Mouse (Mus musculus): Measurements from ENCODE around the gene Btk. TPM values are rescaled to one million over a fixed set of nuclear protein-coding genes. Genes with fewer than 3 reads are reported as not detected.

Gene Btk
- polyA plus RNA-seq, 1 experiment from 2014 or later = 0.84 TPM

GRCm38 (mm10) chrX:134614306-134614705 is 30.9 kb upstream of the Btk start:
- no peaks in the 10 kb centered on the region for H3K27me3 ChIP-seq (ENCODE audit: insufficient read depth, low read length)
- H3K4me1 ChIP-seq (ENCODE audit: insufficient read depth) = no peaks in the 10 kb centered on the region
- no peak overlapping the region for H3K4me2 ChIP-seq
- H3K9me3 ChIP-seq (ENCODE audit: low read depth, low read length) = no peaks in the 10 kb centered on the region
- no peak overlapping the region for H3K27ac ChIP-seq (ENCODE audit: low read depth)
- no peak overlapping the region for H3K4me3 ChIP-seq (ENCODE audit: low read depth, low read length)
- TF ChIP-seq CTCF (IDR thresholded peaks at IDR 0.05; ENCODE audit: low read depth) = peak; percentile 24
- whole genome bisulfite sequencing = 55% methylated on average over 2 of the region's 2 CpGs
- no peak overlapping the region for H3K9ac ChIP-seq
- H3K36me3 ChIP-seq (ENCODE audit: insufficient read depth) = no peaks in the 10 kb centered on the region
- no peak for ATAC-seq (ENCODE audit: insufficient read depth)
- no peak for DNase-seq

GRCm38 (mm10) chrX:134612285-134612959 is 29.1 kb upstream of the Btk start:
- H3K4me2 ChIP-seq = peak overlapping the region; percentile 58
- H3K4me1 ChIP-seq (ENCODE audit: insufficient read depth) = no peaks in the 10 kb centered on the region
- peak overlapping the region; percentile 91 for H3K27ac ChIP-seq (ENCODE audit: low read depth)
- no peaks in the 10 kb centered on the region for H3K9me3 ChIP-seq (ENCODE audit: low read depth, low read length)
- peak overlapping the region; percentile 25 for H3K4me3 ChIP-seq (ENCODE audit: low read depth, low read length)
- WGBS = 13% methylated on average over 15 of the region's 15 CpGs
- no peaks in the 10 kb centered on the region for H3K27me3 ChIP-seq (ENCODE audit: insufficient read depth, low read length)
- TF ChIP-seq CTCF (IDR thresholded peaks at IDR 0.05; ENCODE audit: low read depth) = no peak
- H3K36me3 ChIP-seq (ENCODE audit: insufficient read depth) = no peaks in the 10 kb centered on the region
- ATAC-seq (ENCODE audit: insufficient read depth) = peak; percentile 94
- H3K9ac ChIP-seq = no peak overlapping the region
- peak; percentile 91 for DNase-seq

GRCm38 (mm10) chrX:134610984-134611383 is 27.6 kb upstream of the Btk start:
- Histone ChIP-seq H3K9me3 (ENCODE audit: low read depth, low read length) (no peaks in the 10 kb centered on the region), H3K27me3 (ENCODE audit: insufficient read depth, low read length) (no peaks in the 10 kb centered on the region), H3K27ac (ENCODE audit: low read depth) (no peak overlapping the region), H3K4me3 (ENCODE audit: low read depth, low read length) (no peak overlapping the region), H3K4me1 (ENCODE audit: insufficient read depth) (no peaks in the 10 kb centered on the region), H3K36me3 (ENCODE audit: insufficient read depth) (0 out of 2 replicates have a peak, but pooled peaks cover 4% of the 10 kb centered on the region), H3K9ac (no peak overlapping the region), H3K4me2 (no peak overlapping the region)
- 72% methylated on average over 4 of the region's 4 CpGs for WGBS
- TF ChIP-seq CTCF (IDR thresholded peaks at IDR 0.05; ENCODE audit: low read depth) = no peak
- ATAC-seq (ENCODE audit: insufficient read depth) (no peak), DNase-seq (no peak)

- WGBS = 29% methylated on average over 4 of the region's 4 CpGs
These were observed 26.1 kb upstream of the Btk start for GRCm38 (mm10) chrX:134609472-134609871.

GRCm38 (mm10) chrX:134601380-134602120 is 18.2 kb upstream of the Btk start:
- Histone ChIP-seq H3K36me3 (ENCODE audit: insufficient read depth) (peaks cover 7% of the 10 kb centered on the region; the same call in 1 of the 2 replicates), H3K4me2 (peak overlapping the region; percentile 60), H3K27ac (ENCODE audit: low read depth) (peak overlapping the region; percentile 90), H3K9ac (peak overlapping the region; percentile 59), H3K4me3 (ENCODE audit: low read depth, low read length) (peak overlapping the region; percentile 53), H3K9me3 (ENCODE audit: low read depth, low read length) (no peaks in the 10 kb centered on the region), H3K27me3 (ENCODE audit: insufficient read depth, low read length) (no peaks in the 10 kb centered on the region), H3K4me1 (ENCODE audit: insufficient read depth) (0 out of 2 replicates have a peak, but pooled peaks cover 2% of the 10 kb centered on the region)
- 0 out of 2 replicates have a peak, but pooled peaks have one; percentile 0 for TF ChIP-seq CTCF (IDR thresholded peaks at IDR 0.05; ENCODE audit: low read depth)
- WGBS = 12% methylated on average over 39 of the region's 43 CpGs
- DNase-seq (peak; percentile 57), ATAC-seq (ENCODE audit: insufficient read depth) (peak; percentile 89)

More at GRCm38 (mm10) chrX:134609472-134609871, 26.1 kb upstream of the Btk start:
- Histone ChIP-seq H3K4me3 (ENCODE audit: low read depth, low read length) (no peak overlapping the region), H3K36me3 (ENCODE audit: insufficient read depth) (0 out of 2 replicates have a peak, but pooled peaks cover 4% of the 10 kb centered on the region), H3K27me3 (ENCODE audit: insufficient read depth, low read length) (no peaks in the 10 kb centered on the region), H3K4me2 (no peak overlapping the region), H3K9ac (no peak overlapping the region), H3K9me3 (ENCODE audit: low read depth, low read length) (no peaks in the 10 kb centered on the region), H3K27ac (ENCODE audit: low read depth) (no peak overlapping the region), H3K4me1 (ENCODE audit: insufficient read depth) (no peaks in the 10 kb centered on the region)
- ATAC-seq (ENCODE audit: insufficient read depth) (no peak), DNase-seq (peak; percentile 73)
- TF ChIP-seq CTCF (IDR thresholded peaks at IDR 0.05; ENCODE audit: low read depth) = peak; percentile 58

- peak within 1 kb of the TSS; percentile 53 for H3K4me3 ChIP-seq (ENCODE audit: low read depth, low read length)
- WGBS = 12% methylated on average over 31 of the region's 33 CpGs
- H3K27me3 ChIP-seq (ENCODE audit: insufficient read depth, low read length) = no peaks in the 10 kb centered on the region
- ATAC-seq (ENCODE audit: insufficient read depth) (peak; percentile 98), DNase-seq (peak; percentile 98)
- no peak for TF ChIP-seq CTCF (IDR thresholded peaks at IDR 0.05; ENCODE audit: low read depth)
- 0 out of 2 replicates have a peak, but pooled peaks cover 2% of the 10 kb centered on the region for H3K4me1 ChIP-seq (ENCODE audit: insufficient read depth)
- peak within 1 kb of the TSS; percentile 90 for H3K27ac ChIP-seq (ENCODE audit: low read depth)
- H3K9ac ChIP-seq = peak within 1 kb of the TSS; percentile 59
- H3K9me3 ChIP-seq (ENCODE audit: low read depth, low read length) = no peaks in the 10 kb centered on the region
- H3K36me3 ChIP-seq (ENCODE audit: insufficient read depth) = peaks cover 7% of the 10 kb centered on the region; the same call in 1 of the 2 replicates
- peak within 1 kb of the TSS; percentile 65 for H3K4me2 ChIP-seq
These were observed 17.4 kb upstream of the Btk start, which contains the start of the genes Gla and Hnrnph2 for GRCm38 (mm10) chrX:134600659-134601379. Gene Gla, minus strand, starts transcription at chrX:134601125. Gene Hnrnph2, plus strand, starts transcription at chrX:134601179.
